Mouse (Mus musculus) NIH3T3 (cell line): Measurements from ENCODE around the gene Spred2.

Experiments used
- DNase-seq: peaks from one replicate; pipeline ENCODE4 v3.0.0-alpha.2; 2012; ENCODE audit warnings: low read depth

Spred2 gene

DNA sequence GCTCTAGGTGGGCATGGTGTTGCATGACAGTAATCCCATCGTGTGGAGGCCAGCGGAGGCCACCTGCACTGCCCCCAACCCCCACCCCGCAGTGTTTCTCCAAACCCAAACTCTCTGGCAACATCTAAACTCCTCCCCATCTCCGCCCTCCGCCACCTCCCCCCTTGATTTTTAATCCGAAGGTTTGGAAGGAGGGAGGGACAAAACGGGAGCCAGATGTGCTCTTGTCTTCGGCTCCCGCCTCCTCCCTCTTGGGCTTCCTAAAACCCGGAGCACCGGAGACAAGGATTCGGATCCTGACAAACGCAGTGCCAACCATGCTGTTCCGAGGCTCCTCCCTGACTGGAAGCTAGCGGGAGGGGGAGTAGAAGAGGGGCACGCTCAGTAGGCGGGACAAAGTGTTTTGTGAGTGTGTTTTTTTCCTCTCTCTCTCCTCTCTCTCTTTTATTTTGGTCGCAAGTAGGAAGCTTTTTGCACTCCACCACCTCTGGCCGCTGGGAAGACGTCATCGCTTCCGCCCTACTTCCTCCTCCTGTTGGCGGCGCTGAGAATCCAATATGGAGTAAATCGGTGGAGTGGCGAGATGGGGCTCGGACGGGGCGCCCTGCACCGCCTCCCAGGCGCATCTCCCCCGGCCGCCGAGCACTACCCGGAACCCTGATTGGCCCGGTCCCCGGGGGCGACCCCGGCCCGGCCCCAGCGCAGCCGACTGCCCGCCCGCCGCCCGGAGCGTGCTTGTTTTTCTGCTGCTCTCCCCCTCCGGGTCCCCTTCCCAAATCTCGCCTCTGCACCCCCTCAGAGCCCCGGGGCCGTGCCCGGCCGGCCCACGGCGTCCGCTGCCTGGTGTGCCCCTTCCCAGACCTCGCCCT, at the start of gene Spred2:
Gene Spred2, plus strand, starts transcription at position 488 of the 869 bp plus-strand sequence.
- peak; percentile 95 for DNase-seq

DNA sequence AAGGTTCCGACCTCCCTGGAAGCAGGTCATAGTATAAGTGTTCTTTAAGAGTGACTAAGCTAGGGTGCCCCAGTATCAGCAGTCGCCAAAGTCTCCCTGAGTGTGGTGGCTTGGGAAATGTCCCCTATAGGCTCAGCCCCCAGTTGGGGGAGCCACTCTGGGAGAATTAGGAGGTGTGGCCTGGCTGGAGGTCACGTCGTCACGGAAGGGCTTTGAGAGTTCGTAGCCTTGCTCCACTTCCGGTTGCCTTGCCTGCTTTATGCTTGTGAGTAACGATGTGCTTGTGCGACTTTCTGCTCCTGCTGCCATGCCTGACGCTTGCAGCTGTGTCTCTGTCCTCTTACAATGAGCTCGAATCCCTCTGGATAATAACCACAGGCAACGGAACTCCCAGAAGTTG, 48.6 kb upstream of the Spred2 start:
- no peak for DNase-seq

DNA sequence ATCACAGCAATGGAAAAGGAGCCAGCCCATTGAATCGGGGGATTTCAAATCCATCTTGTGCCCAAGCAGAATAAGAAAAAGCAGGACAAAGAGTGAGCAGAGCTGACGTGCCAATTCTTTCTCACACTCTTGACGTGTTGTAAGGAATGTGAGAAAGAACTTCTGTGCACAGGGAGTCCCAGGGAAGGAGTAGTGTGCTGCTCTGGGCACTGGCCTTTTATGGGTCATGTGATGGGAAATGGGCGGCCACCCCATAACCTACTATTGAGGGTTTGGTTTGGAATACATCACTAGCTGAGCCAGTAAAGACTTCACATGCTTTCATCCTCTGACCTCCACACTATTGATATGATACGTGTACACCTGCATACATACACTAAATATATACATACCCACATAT, 48.2 kb upstream of the Spred2 start:
- no peak for DNase-seq

DNA sequence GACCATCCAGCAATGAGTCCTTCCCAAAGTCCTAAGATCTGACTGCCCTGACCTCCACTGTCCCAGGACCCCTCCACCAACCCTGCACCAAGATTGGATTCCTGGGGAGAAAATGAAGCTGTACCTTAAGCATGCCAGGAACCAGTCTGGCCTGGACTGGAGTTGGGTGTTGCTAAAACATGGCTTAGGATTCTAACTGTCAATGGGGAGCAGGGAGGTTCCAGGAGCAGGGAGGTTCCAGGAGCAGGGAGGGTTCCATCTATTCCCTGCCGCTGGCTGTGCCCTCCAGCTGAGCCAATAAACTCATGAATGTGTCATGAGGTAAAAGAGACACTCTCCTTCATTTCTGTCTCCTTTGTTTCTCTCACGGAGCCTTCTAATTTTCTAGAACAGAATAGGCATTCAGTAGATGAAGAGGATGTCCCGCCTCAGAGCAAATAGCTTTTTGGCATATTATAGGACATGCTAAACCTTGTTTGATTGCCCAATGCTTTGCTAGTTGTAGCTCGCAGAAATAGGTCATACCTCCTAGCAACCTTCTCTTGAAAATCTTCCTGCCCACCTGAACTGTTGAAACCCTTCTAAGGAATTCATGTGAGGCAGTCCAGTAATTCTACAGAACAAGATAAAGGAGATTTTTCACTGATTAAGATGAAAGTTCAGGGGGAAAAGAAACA, 46.8 kb upstream of the Spred2 start:
- DNase-seq, result peak; percentile 22

DNA sequence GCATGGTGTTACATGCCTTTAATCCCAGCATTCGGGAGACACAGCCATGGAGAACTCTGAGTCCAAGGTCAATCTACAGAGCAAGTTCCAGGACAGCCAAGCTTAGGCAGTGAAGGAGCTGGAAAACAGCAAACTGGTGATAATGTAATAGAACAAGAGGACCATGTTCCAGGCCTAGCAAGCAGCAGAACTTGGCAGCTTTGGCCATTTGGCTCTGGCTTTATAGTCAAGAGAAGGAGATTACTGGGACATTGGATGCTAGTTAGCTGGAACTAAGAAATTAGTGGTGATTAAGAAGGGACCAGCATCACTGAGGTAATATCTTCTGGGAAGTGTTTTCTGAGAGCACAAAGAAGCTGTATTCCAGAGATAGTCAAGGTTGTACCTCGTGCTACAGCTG, 42.8 kb upstream of the Spred2 start:
- DNase-seq, result no peak

DNA sequence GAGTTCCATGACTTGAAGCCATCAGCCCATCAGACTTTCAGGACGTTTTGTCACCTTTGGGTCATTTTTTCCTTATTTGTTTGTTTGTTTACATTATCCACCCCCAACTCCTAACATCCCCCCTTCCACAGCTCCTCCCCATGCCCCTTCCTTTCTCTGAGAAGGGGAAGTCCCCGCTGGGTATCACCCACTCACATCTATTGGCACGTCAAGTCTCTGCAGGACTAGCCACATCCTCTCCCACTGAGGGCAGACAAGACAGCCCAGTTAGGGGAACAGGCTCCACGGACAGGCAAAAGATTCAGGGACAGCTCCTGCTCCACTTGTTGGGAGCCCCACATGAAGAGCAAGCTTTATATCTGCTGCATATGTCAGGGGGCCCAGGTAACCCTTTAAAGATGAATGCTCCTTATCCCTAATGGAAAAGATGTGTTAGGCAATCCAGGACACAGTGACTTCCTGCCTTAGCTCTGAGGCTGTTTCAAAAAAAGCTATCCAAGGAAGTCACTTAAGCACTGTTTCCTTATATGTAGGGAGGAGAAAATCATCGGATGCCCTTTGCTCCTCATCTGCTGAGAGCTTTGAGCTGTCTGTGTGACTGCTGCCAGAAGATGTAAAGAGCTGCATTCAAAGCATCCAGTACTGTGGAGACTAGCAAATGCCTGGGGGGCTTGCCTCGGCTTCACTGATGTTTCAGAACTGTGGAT, 33.3 kb upstream of the Spred2 start:
- DNase-seq, result no peak

DNA sequence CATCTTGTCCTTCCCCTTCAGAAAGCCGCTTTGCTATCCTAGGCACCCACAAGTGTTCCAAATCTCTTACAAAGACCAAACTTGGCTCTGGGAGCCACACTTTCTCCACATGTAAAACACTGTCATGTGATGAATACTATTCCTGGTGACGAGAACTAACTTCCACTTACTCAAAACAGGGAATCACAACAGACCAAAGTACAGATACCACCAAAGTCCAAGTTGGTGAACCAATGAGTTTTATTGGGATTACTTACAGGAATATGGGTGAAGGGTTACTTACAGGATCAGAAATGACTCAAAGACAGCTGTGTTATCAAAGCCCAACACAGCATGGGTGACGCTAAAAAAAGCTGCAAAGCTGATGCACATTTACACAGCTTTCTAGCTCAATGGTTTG, 30.9 kb upstream of the Spred2 start:
- no peak for DNase-seq

DNA sequence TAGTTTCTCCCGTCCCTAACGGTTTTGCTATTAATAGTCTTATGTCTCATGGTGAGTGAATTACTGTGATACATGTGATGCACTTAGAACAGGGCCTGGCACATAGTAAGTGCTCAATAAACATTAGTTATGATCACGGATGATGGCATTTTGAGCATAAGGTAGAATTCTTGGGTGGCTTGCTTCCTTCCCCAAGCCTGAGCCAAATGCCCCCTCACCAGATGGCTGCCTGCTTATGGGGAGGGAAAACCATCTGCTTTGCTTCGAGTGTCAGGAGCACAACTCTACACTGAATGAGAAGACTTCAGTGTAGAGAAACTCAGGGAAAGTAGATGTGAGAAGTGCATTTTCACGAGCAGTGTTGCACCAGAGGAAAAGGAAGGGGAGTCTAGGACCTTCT, 24.6 kb upstream of the Spred2 start:
- DNase-seq, result no peak

DNA sequence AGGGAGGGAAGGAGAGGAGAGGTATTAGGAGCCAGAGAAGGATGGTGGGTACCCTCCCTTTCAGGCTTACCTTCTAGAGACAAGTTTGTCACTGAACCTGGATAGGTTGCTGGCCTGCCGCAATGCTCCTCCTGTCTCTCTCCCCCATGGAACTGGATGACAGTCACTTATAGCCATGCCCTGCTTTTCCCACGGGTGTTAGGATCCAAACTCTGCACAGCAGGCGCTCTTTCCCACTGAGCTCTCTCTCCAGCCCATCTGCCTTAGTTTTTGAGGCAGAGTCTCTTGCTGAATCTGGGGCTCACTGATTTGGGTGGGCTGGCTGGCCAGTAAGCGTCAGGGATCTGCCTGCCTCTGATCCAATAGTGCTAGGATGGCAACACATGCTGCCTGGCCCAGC, 23.5 kb upstream of the Spred2 start:
- DNase-seq, result no peak

DNA sequence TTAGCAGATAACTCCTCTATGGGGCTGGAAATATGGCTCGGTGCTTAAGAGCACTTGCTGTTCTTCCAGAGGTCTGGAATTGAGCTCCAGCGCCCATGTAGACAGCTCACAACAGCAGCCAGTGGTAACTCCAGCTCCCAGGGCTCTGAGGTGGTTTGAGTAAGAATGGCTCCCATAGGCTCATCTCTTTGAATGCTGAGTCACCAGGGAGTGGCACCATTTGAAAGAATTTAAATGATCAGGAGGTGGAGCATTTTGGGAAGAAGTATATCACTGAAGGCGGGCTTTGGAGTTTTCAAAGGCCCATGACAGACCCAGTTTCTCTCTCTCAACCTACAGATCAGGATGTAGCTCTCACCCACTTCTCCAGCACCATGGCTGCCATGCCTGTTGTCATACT, 13.0 kb upstream of the Spred2 start:
- DNase-seq, result no peak

DNA sequence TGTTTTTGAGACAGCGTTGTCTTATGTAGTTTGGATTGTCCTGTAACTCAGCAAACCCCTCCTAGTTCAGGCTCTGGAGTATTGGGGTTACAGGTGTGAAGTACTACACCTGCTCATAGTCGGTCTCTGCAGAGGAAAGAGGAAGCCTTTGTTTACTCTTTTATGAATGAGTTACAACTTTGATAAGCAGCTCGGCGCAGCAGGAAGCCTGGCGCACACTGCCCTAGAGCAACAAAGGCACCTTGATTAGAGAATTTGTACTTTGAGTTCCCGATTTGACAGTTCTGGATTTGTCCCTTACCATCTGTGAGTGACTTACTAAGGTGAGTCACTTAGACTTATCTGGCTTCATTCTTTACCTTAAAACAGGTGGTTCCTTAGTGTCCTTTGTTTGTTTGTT, 12.0 kb upstream of the Spred2 start:
- DNase-seq, result no peak

DNA sequence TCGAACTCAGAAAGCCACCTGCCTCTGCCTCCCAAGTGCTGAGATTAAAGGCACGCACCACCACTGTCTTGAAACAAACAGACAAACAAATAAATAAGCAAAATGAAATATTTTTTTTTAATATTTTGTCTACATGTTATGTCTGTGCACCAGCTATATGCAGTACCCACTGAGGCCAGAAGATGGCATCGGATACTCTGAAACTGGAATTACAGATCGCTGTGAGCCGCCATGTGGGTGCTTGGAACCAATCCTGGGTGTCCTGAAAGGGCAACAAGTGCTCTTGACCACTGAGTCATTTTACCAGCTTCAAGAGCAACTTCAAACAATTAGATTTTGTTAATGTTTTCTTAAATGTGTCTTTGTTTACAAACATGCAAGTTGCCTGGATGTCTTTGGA, 11.5 kb upstream of the Spred2 start:
- DNase-seq, result peak; percentile 30

DNA sequence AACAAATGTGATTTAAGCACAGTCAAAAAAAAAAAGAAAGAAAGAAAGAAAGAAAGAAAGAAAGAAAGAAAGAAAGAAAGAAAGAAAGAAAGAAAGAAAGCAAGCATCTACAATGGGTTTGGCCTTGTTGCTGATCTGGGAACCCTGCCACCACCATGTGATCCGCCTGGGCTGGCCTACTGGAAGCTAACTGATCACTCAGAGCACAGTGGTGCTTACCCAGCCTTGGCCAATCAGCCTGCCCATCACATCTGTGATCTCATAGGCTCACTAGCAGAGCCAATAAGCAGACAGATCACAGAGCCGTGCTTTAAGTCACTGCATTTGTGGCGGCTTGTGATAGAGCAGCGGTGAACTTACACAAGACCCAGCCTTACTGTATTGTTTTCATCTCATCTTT, 10.4 kb upstream of the Spred2 start:
- peak; percentile 65 for DNase-seq

DNA sequence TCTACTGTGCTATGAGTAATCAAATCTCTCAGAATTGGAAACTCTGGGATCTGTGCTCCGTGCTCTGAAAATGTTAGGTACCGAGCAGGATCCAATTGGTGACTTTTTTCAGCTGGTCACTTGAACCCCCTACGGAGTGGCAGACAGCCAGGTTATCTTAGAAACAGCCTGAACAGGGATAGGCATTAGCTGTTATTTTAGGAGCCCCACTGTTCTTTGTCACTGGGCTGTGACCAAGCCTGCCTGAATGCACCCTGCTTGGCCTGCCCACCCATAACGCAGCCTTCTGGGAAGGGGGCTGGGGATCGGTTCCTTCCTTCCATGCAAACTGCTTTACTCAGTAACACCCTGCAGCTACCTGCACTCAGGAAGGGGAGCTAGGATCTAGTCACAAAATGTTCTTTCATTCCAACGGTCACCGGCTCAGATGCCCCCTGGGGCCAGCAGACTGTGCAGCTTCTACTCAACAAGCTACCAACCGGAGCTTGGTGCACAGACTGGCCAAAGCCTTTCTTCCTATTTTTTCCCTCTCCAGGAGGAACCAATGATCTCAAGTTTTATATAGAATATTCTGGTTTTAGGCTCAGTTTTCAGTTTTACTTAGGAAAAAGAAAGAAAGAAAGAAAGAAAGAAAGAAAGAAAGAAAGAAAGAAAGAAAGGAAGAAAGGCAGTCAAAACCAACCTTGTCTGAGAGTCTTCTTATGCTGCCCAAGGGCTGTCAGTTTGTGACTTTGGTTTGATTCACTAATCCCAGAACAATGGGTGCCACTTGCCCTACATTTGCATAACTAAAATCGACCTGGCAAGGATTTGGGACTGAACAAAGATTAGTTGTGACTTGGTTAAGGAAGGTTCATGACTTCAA, 6.6 kb upstream of the Spred2 start:
- no peak for DNase-seq

DNA sequence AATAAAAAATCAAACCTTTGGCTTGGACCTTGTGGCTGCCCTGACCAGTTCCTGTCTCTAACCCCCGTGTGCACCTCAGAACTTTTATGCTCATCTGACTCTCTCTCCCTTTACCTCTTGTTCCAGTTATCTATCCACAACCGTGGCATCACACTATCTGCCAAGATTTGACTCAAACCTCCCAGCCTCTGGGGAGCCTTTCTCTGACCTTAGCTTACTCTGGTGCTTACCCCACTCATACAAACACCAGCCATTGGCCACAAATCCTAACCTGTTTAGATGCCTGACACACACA, 6.0 kb upstream of the Spred2 start:
- DNase-seq, result no peak

DNA sequence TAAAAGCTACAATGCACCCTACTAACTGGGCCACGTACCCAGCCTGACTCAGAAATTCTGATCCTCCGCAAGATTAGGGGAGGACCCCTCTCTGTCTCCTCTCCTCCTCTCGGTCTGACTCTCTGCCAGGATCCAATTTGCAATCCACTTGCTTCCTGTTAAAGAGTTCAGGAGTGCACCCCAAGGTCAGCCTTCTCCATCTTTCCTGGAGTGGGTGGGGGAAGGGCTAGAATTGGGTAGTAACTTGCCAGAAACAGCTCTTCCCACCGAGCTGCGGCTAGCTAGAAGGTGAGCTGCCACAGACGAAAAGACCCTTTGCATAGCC, 4.8 kb upstream of the Spred2 start:
- peak; percentile 64 for DNase-seq

DNA sequence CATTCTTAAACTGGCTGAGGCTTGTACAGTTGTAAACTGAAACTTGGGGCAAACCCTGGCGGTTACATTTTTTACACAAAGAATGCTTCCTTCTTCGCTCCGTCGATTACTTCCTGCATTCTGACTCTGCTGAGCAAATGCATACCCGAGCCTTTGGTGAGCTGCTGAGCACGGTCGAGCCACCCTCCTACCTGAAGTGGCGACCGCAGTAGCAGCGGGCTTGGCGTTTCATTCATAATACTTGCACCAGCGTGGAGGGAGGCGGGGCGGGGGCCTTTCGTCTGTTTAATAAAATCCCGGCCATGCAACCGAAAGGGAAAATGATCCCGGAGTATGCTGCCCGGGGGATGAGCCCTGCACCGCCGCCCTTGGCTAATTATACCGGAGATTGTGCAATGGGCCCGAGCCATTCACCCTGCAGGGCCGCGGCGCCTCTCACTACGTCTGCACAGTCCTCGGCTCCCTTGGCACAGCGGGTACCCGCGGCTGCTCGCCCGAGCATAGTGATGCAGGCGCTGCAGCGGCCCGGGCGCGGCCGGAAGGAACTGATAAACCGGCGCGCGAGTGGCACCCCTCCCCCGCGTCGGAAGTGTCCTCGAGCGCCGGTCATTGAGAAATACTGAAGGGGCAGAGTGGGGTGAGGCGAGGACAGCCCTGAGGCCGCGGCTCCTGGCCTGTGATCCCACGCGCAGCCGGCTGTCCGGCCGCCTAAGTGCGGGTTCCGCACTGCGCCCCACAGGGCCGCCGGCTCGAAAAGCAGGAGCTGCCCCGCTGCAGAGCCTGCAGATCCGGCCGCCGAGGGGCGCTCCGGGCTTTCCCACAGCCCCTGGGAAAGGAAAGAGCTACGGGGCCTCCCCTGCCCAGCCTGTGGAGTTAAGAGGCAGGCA, 4.1 kb upstream of the Spred2 start:
- peak; percentile 94 for DNase-seq

DNA sequence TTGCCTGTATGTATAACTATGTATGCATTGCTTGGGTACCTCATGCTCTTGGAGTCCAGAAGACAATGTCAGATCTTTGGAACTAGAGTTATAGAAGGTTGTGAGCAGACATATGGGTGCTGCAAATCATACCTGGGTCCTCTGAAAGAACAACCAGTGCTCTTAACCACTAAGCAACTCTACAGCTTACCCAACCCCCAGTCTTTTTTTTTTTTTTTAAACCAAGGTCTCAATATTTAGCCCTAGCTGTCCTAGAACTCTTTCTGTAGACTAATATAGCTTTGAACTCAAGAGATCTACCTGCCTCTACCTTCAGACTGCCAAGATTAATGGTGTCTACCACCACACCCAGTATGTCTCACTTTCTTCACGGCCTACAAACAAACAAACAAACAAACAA, 2.5 kb upstream of the Spred2 start:
- DNase-seq, result no peak

DNA sequence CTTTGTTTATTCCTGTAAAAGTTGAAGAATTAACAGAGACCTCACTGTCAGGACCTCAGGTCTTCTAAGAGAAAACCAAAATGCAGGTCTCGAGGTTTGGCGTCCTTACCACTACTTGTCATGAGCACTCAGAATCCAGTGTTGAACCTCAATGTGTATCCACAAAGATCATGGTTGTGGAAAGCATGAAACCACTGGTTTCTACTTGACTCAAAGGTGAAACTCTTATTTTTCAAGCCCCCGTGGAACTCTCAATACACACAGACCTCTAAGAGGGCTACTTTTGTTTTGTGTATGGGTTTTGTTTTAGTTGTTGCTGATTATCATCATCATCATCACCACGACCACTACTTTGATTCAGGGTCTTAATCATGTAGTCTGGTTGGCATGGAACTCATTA, 2.0 kb upstream of the Spred2 start:
- DNase-seq, result no peak

DNA sequence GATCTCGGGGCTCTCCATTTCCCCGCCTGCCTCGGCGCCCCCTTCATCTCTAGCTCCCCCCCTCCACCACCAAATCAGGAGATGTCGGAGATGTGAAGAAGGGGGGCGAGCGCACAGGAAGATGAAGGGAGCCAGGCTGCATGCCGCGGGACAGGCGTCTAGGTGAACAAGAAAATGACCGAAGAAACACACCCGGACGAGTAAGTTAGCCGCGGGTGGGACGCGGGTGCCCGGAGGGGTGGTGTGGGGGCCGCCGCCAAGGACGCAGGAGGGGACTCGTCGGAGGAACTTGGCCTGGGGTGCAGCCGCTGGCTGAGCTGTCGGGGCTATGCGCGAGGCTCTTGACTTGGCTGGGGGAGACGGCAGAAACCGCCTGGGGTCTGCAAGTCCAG, 578 bp downstream of the Spred2 start:
- peak; percentile 51 for DNase-seq
